Mouse (Mus musculus) mature B cell (primary cell): Measurements from ENCODE around the gene Ankrd53.

Experiments used
- in situ Hi-C: fragments of 300-500 bp; cut with MboI; formaldehyde crosslinking; loops from 2 replicates; pipeline ENCODE4 v1.14.3; 2019

Ankrd53 gene

GRCm38 (mm10) chr6:83762344-83762743, at the start of gene Ankrd53:
Ankrd53 (plus strand) TSS chr6:83762644.
- in situ Hi-C loops, result no loop called here

GRCm38 (mm10) chr6:83713271-83714136, 48.9 kb upstream of the Ankrd53 start:
- in situ Hi-C loops, result no loop called here

- in situ Hi-C loops, result no loop called here
Measured at GRCm38 (mm10) chr6:83714221-83715123, 48.0 kb upstream of the Ankrd53 start.

- in situ Hi-C loops, result no loop called here
Measured at GRCm38 (mm10) chr6:83715461-83716196, 46.8 kb upstream of the Ankrd53 start.

- in situ Hi-C loops, result no loop called here
Measured at GRCm38 (mm10) chr6:83717026-83717425, 45.4 kb upstream of the Ankrd53 start.

- in situ Hi-C loops, result no loop called here
Measured at GRCm38 (mm10) chr6:83722526-83722925, 39.9 kb upstream of the Ankrd53 start.

GRCm38 (mm10) chr6:83727178-83727577, 35.3 kb upstream of the Ankrd53 start:
- in situ Hi-C loops, result no loop called here

- in situ Hi-C loops, result no loop called here
Measured at GRCm38 (mm10) chr6:83728488-83728887, 34.0 kb upstream of the Ankrd53 start.

GRCm38 (mm10) chr6:83729350-83729970, 33.0 kb upstream of the Ankrd53 start:
- in situ Hi-C loops, result no loop called here

GRCm38 (mm10) chr6:83731128-83731527, 31.3 kb upstream of the Ankrd53 start:
- in situ Hi-C loops, result no loop called here

GRCm38 (mm10) chr6:83737311-83737710, 25.1 kb upstream of the Ankrd53 start:
- in situ Hi-C loops, result no loop called here

GRCm38 (mm10) chr6:83738596-83738995, 23.8 kb upstream of the Ankrd53 start:
- in situ Hi-C loops, result no loop called here

- in situ Hi-C loops, result no loop called here
Measured at GRCm38 (mm10) chr6:83742761-83743160, 19.7 kb upstream of the Ankrd53 start, which contains the start of gene Atp6v1b1. Atp6v1b1 (plus strand) TSS chr6:83742990.

GRCm38 (mm10) chr6:83743212-83743611, 19.2 kb upstream of the Ankrd53 start:
- in situ Hi-C loops, result no loop called here

GRCm38 (mm10) chr6:83744126-83744525, 18.3 kb upstream of the Ankrd53 start:
- in situ Hi-C loops, result no loop called here

GRCm38 (mm10) chr6:83744557-83744956, 17.9 kb upstream of the Ankrd53 start:
- in situ Hi-C loops, result no loop called here

- in situ Hi-C loops, result no loop called here
Measured at GRCm38 (mm10) chr6:83745466-83745865, 17.0 kb upstream of the Ankrd53 start.

GRCm38 (mm10) chr6:83749286-83749685, 13.2 kb upstream of the Ankrd53 start:
- in situ Hi-C loops, result no loop called here

- in situ Hi-C loops, result no loop called here
Measured at GRCm38 (mm10) chr6:83750171-83750684, 12.2 kb upstream of the Ankrd53 start.

GRCm38 (mm10) chr6:83756051-83756450, 6.4 kb upstream of the Ankrd53 start:
- in situ Hi-C loops, result no loop called here

GRCm38 (mm10) chr6:83762880-83763431, 512 bp downstream of the Ankrd53 start:
- in situ Hi-C loops, result no loop called here
